Mouse (Mus musculus) thymus, adult 2 months (tissue): ENCODE data around the gene Mov10l1.

Experiments
- CTCF ChIP-seq: fragments of 200-500 bp; IDR thresholded peaks from 2 replicates; pipeline ENCODE4 v1.5.1; 2012; ENCODE audit warnings: mild to moderate bottlenecking, control low read depth, low read length, moderate library complexity, borderline replicate concordance; ENCODE audit not compliant: control insufficient read depth, poor library complexity, insufficient read depth; ENCODE audit errors: extremely low read depth
- POLR2A ChIP-seq: fragments of 200-500 bp; IDR thresholded peaks from 2 replicates; pipeline ENCODE4 v1.6.1; 2012; ENCODE audit warnings: mild to moderate bottlenecking, low read length, control low read depth, moderate library complexity; ENCODE audit not compliant: control insufficient read depth, poor library complexity, insufficient read depth; ENCODE audit errors: extremely low read depth

DNA sequence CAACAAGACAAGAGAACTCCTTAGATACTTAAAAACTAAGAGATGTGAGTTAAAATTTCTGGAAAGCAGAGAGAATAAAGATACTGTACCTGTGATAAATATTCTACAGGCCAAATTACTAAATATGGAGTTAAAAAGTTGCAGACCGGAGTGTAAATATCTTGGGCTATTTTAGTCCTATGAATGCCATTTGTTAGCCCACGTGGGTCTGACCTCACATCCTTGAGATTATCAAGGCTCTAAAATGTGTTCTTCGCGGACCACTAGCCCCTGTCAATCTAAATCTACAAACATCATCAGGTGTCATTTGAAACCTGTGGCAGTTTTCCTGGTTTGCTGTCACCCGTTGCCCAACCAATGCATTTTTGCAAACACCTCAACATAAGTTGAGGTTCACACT lies 39.9 kb upstream of the Mov10l1 start:
- TF ChIP-seq POLR2A (no peak), CTCF (no peak)
